ENCODE assay signal across 11 mouse cellular contexts in the genomic region with DNA sequence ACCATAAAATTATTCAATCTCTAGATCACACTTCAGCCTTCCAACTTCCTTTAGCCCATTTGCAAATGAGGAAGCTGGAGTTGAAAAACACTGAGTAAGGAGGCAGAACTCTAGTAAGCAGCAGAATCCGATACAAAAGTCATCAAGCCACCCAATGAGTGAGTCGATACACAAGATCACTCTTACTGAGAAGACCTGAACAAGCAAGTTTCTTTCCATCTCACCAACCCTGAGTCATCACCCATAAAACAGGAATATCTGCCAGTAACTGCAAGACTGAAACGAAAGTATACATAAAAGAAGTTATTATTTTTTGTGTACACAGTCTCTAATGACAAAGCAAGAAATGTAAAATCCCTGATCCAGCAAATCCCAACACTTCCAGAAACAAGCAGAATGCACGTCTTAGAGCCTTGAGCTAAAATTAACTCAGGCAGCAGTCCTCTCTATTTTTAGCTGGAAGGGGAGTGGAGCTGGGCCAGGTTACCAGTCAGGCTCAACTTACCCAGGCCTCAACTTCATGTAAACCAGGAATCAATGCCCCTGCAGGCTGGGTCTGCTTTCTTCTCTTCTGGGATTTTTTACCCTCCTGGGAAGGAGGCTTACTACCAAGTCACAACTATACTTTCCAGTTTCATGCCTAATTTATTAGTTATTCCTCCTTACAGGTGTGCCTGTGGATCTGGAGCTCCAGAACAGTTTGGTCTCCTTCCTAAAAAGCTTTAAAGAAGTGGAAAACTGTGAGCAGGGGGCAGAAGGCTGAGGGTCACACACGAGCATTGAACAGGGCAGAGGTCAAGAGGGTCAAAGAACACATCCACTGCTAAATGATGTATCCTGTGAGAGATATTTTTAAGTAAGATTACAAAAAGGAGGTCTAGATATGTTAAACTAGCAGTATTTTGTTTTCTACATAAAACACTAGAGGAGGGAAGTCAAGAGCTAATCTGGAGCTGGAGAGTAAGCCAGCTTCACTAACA. TPM values are rescaled to one million over a fixed set of nuclear protein-coding genes. Genes with fewer than 3 reads are reported as not detected.
A peak's percentile ranks its signal among the peaks of the same experiment; 100 is the strongest.
DNase-seq lines count a peak whose midpoint lies in the region; ATAC-seq and TF ChIP-seq lines count a peak whose summit lies in the region.
"Had no signal": no experiment of that assay in that cellular context is flagged by ENCODE, and none has a peak within 500 bp of the region (broad histone marks: within the 10 kb centered on the region; RNA-seq: fewer than 3 reads in every experiment).

No protein-coding gene starts in this region.

- WGBS in intestine, postnatal 0 days, result 30% methylated on average over 5 of the region's 5 CpGs

- H3K36me3 ChIP-seq in intestine, postnatal 0 days (ENCODE audit: control insufficient read depth, insufficient read depth), result no peaks in the 10 kb centered on the region
- H3K36me3 ChIP-seq: forebrain, embryonic 15.5 days had no signal

- no peak for TF ChIP-seq CTCF in embryonic fibroblast, embryonic 13.5 days (IDR thresholded peaks at IDR 0.05; ENCODE audit: borderline replicate concordance, insufficient read depth, low read length)
- TF ChIP-seq CTCF in intestine, postnatal 0 days (IDR thresholded peaks at IDR 0.05; ENCODE audit: low read depth), result no peak

- H3K9me3 ChIP-seq in intestine, postnatal 0 days (ENCODE audit: control insufficient read depth), result no peaks in the 10 kb centered on the region
- H3K9me3 ChIP-seq: forebrain, embryonic 15.5 days had no signal

- H3K4me3 ChIP-seq in embryonic fibroblast, embryonic 13.5 days (ENCODE audit: insufficient read depth, low read length), result no peak overlapping the region
- H3K4me3 ChIP-seq in intestine, postnatal 0 days (ENCODE audit: low read depth, low read length), result peak overlapping the region; percentile 2; the same call in 1 of the 2 replicates
- H3K4me3 ChIP-seq: forebrain, embryonic 15.5 days had no signal

- no peak overlapping the region for H3K9ac ChIP-seq in intestine, postnatal 0 days (ENCODE audit: low read depth, low read length)
- H3K9ac ChIP-seq: forebrain, embryonic 15.5 days had no signal

- DNase-seq in gastrocnemius, postnatal 10 days, result peak; percentile 30
- no peak for DNase-seq in gastrocnemius, postnatal 25 days
- peak; percentile 80 for DNase-seq in 3T3-L1 (ENCODE audit: low read depth, low spot score)
- no peak for DNase-seq in left cerebral cortex, postnatal 10 days (ENCODE audit: extremely low spot score in 1 of 2, low spot score in 2 of 2)
- DNase-seq in spleen, adult 18-20 months, result no peak
- no peak for DNase-seq in left cerebral cortex, postnatal 4 days
- DNase-seq: kidney, postnatal 14 days; lung, postnatal 10 days had no signal

- intact Hi-C loops in left cerebral cortex, postnatal 10 days (cut with DNase I), result no loop called here
- intact Hi-C loops in left cerebral cortex, postnatal 4 days (cut with DNase I), result no loop called here

- H3K4me1 ChIP-seq in embryonic fibroblast, embryonic 13.5 days (ENCODE audit: control insufficient read depth, insufficient read depth, low read length), result peaks cover 8% of the 10 kb centered on the region; the same call in 1 of the 2 replicates
- H3K4me1 ChIP-seq in intestine, postnatal 0 days (replicated peaks; ENCODE audit: control insufficient read depth, insufficient read depth, low read length), result no peaks in the 10 kb centered on the region
- H3K4me1 ChIP-seq: forebrain, embryonic 15.5 days had no signal

- H3K27me3 ChIP-seq in intestine, postnatal 0 days (replicated peaks; ENCODE audit: control insufficient read depth, insufficient read depth, low read length), result no peaks in the 10 kb centered on the region
- H3K27me3 ChIP-seq: forebrain, embryonic 15.5 days had no signal

- H3K27ac ChIP-seq in embryonic fibroblast, embryonic 13.5 days (ENCODE audit: insufficient read depth, low read length), result peak overlapping the region; percentile 87
- H3K27ac ChIP-seq in intestine, postnatal 0 days (ENCODE audit: low read depth, low read length), result peak overlapping the region; percentile 60; the same call in 1 of the 2 replicates
- H3K27ac ChIP-seq: forebrain, embryonic 15.5 days had no signal

- peak; percentile 53 for ATAC-seq in intestine, postnatal 0 days
- ATAC-seq: forebrain, embryonic 15.5 days had no signal

- no peak for TF ChIP-seq POLR2A in embryonic fibroblast, embryonic 13.5 days (IDR thresholded peaks at IDR 0.05; ENCODE audit: low read depth, low read length)

- H3K4me2 ChIP-seq in intestine, postnatal 0 days (replicated peaks; ENCODE audit: low read depth), result peak overlapping the region; percentile 47
- H3K4me2 ChIP-seq: forebrain, embryonic 15.5 days had no signal

RNA-seq across cellular contexts. Expression of gene Nr1d2, which starts 4.7 kb away (rescaled TPM):
- total RNA-seq in gastrocnemius, postnatal 10 days (2021), result 10 to 100 TPM; 58.4 to 60.2 TPM
- total RNA-seq in gastrocnemius, postnatal 25 days (2021), result 10 to 100 TPM; 50.7 to 84.7 TPM
- polyA plus RNA-seq in embryonic fibroblast, embryonic 13.5 days (2011; ENCODE audit: insufficient read length, low read depth, missing spikeins), result 31.3 and 35.8 TPM in 2 replicates
- polyA plus RNA-seq in intestine, postnatal 0 days (2015; fragmentation: Nextera tagmentation; extraction: Ambion mirVana), result 7.2 and 7.6 TPM in 2 replicates
- 10 to 100 TPM; 50.1 to 57.3 TPM for total RNA-seq in left cerebral cortex, postnatal 10 days (2021)
- 10 to 100 TPM; 28.1 to 29.5 TPM for total RNA-seq in left cerebral cortex, postnatal 4 days (2021)

RNA-seq across cellular contexts. Expression of gene Nkiras1, which starts 36.7 kb away (rescaled TPM):
- 10 to 100 TPM; 38.4 to 40.6 TPM for total RNA-seq in gastrocnemius, postnatal 10 days (2021)
- 10 to 100 TPM; 33.0 to 35.9 TPM for total RNA-seq in gastrocnemius, postnatal 25 days (2021)
- polyA plus RNA-seq in embryonic fibroblast, embryonic 13.5 days (2011; ENCODE audit: insufficient read length, low read depth, missing spikeins), result 13.7 and 18.6 TPM in 2 replicates
- polyA plus RNA-seq in intestine, postnatal 0 days (2015; fragmentation: Nextera tagmentation; extraction: Ambion mirVana), result 23.4 and 24.9 TPM in 2 replicates
- total RNA-seq in left cerebral cortex, postnatal 10 days (2021), result 10 to 100 TPM; 78.4 to 83.4 TPM
- 10 to 100 TPM; 41.3 to 41.8 TPM for total RNA-seq in left cerebral cortex, postnatal 4 days (2021)

RNA-seq across cellular contexts. Expression of gene Rpl15, which starts 36.9 kb away (rescaled TPM):
- total RNA-seq in gastrocnemius, postnatal 10 days (2021), result 100 to 1,000 TPM; 921 to 934 TPM
- total RNA-seq in gastrocnemius, postnatal 25 days (2021), result 100 to 1,000 TPM; 479 to 508 TPM
- 799 and 868 TPM in 2 replicates for polyA plus RNA-seq in embryonic fibroblast, embryonic 13.5 days (2011; ENCODE audit: insufficient read length, low read depth, missing spikeins)
- polyA plus RNA-seq in intestine, postnatal 0 days (2015; fragmentation: Nextera tagmentation; extraction: Ambion mirVana), result 262 and 264 TPM in 2 replicates
- 100 to 1,000 TPM; 585 to 608 TPM for total RNA-seq in left cerebral cortex, postnatal 10 days (2021)
- 100 to 1,000 TPM; 828 to 854 TPM for total RNA-seq in left cerebral cortex, postnatal 4 days (2021)

Comparison
In these comparisons a context has a peak if more than half of its experiments do, and no peak if none do; other contexts are left out.
1. DNase-seq: peak in gastrocnemius, postnatal 10 days (single experiment) and 3T3-L1 (single experiment); none in gastrocnemius, postnatal 25 days (single experiment), left cerebral cortex, postnatal 10 days (0 of 2), spleen, adult 18-20 months (0 of 2) and left cerebral cortex, postnatal 4 days (single experiment).